Mouse (Mus musculus) midbrain, embryonic 10.5 days (tissue): Measurements from ENCODE around the gene Myo18b. TPM values are rescaled to one million over a fixed set of nuclear protein-coding genes. Genes with fewer than 3 reads are reported as not detected.

ENCODE experiments used
- DNase-seq: peaks from one replicate; pipeline ENCODE4 v3.0.0-alpha.2; 2017; ENCODE audit warnings: low spot score
- H3K27ac ChIP-seq: fragments of 300-500 bp; sonication (generic); replicated peaks from 2 replicates; pipeline ENCODE4 v1.5.1; 2016; ENCODE audit warnings: mild to moderate bottlenecking
- H3K27me3 ChIP-seq: fragments of 300-500 bp; sonication (generic); 2 replicates; pipeline ENCODE4 v1.6.1; 2016; ENCODE audit warnings: low read depth, mild to moderate bottlenecking; ENCODE audit not compliant: poor library complexity, severe bottlenecking
- H3K36me3 ChIP-seq: fragments of 300-500 bp; sonication (generic); 2 replicates; pipeline ENCODE4 v1.6.1; 2016; ENCODE audit warnings: mild to moderate bottlenecking, moderate library complexity
- H3K4me1 ChIP-seq: fragments of 300-500 bp; sonication (generic); 2 replicates; pipeline ENCODE4 v1.6.1; 2016
- H3K4me3 ChIP-seq: fragments of 300-500 bp; sonication (generic); 2 replicates; pipeline ENCODE4 v1.5.1; 2016; ENCODE audit warnings: mild to moderate bottlenecking, moderate library complexity
- H3K9me3 ChIP-seq: fragments of 300-500 bp; sonication (generic); replicated peaks from 2 replicates; pipeline ENCODE4 v1.6.1; 2016; ENCODE audit warnings: mild to moderate bottlenecking
- WGBS: fragments of 180-500 bp; shearing (Covaris S2); methylation state at CpG from one replicate; pipeline ENCODE4 v1.1.7; 2016; 5-methylcytosine and 5-hydroxymethylcytosine counted together
- polyA plus RNA-seq: library from polyadenylated mRNA; unstranded; fragments of >200 nt; fragmentation: Nextera tagmentation; extraction: Ambion mirVana; gene quantifications from 2 replicates; pipeline ENCODE4 v1.2.1, GENCODE M21; 2016

The Myo18b gene
- polyA plus RNA-seq, 1 experiment from 2014 or later = 0.63 TPM

DNA sequence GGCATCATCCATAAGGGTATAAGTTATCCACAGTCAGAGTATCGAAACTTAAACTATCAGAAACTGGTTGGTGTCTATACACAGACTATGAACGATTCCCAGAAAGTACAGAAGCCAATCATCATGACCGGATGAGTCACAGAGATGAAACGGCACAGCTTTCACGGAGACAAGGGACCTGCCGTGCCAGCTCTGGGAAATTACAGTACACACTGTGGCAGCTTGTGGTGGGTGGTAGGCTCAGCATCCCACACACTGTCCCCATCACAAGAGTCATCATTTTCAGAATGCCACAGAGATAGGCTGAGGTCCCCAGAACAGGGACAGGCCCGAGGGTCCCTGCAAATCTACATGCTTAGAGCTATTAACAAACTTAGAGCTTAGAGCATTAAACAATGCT lies 114.4 kb downstream of the Myo18b start:
- Histone ChIP-seq H3K27ac (no peak overlapping the region), H3K36me3 (no peaks in the 10 kb centered on the region), H3K27me3 (peaks cover 18% of the 10 kb centered on the region; the same call in 1 of the 2 replicates), H3K4me1 (peaks cover 9% of the 10 kb centered on the region), H3K4me3 (no peak overlapping the region), H3K9me3 (no peaks in the 10 kb centered on the region)
- DNase-seq = no peak
- WGBS = 90% methylated on average over 7 of the region's 7 CpGs

DNA sequence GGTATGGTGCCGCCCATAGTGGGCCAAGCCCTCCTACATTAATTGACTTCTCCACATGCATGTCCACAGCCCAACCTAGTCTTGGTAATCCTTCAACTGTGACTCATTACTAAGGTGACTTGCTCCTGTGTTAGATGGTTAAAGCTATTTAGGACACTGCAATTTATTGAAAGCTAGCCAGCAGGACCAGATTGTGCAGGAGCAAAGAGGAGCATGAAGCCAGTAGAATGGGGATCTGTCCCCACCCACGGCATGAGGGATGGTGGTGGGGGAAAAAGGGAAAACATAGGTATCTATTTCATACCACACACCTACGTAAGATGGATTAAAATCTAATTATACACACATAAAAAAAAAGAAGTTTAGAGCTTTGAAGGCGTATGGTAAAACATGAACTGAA lies 114.9 kb downstream of the Myo18b start:
- DNase-seq = no peak

DNA sequence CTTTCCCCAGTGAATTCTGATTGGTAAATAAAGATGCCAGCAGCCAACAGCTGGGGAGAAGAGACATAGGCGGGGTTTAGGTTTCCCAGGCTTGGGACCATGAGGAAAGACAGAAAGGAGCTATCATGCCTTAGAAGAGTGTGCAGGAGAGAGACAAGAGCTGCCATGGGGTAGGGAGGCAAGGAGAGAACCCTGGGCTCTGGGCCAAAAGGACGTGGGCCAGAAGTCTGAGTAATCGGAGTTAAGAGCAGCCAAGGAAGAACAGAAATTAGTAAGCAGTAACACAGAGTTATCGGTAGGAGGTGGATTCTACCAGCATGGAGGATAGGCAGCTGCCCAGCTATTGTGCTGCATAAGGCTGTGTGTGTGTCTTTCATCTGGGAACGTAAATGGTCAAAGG lies 115.8 kb downstream of the Myo18b start:
- Histone ChIP-seq H3K27me3 (peaks cover 18% of the 10 kb centered on the region; the same call in 1 of the 2 replicates), H3K4me3 (no peak overlapping the region), H3K27ac (no peak overlapping the region), H3K9me3 (no peaks in the 10 kb centered on the region), H3K36me3 (no peaks in the 10 kb centered on the region), H3K4me1 (peaks cover 11% of the 10 kb centered on the region)
- 94% methylated on average over 5 of the region's 5 CpGs for WGBS
- no peak for DNase-seq

More for the DNA sequence above, 114.9 kb downstream of the Myo18b start:
- Histone ChIP-seq H3K27me3 (peaks cover 18% of the 10 kb centered on the region; the same call in 1 of the 2 replicates), H3K27ac (no peak overlapping the region), H3K9me3 (no peaks in the 10 kb centered on the region), H3K4me1 (peaks cover 11% of the 10 kb centered on the region), H3K36me3 (no peaks in the 10 kb centered on the region), H3K4me3 (no peak overlapping the region)
- 90% methylated on average over 4 of the region's 4 CpGs for WGBS

GRCm38 (mm10) chr5:112776781-112777405 lies 119.3 kb downstream of the Myo18b start:
- H3K27me3 ChIP-seq = peaks cover 21% of the 10 kb centered on the region
- peaks cover 30% of the 10 kb centered on the region for H3K4me1 ChIP-seq
- DNase-seq = no peak
- 71% methylated on average over 15 of the region's 15 CpGs for WGBS
- no peak overlapping the region for H3K4me3 ChIP-seq
- H3K36me3 ChIP-seq = no peaks in the 10 kb centered on the region
- no peak overlapping the region for H3K27ac ChIP-seq
- H3K9me3 ChIP-seq = no peaks in the 10 kb centered on the region; the same call in 1 of the 2 replicates

GRCm38 (mm10) chr5:112773429-112773828 lies 122.7 kb downstream of the Myo18b start:
- 26% methylated on average over 4 of the region's 4 CpGs for WGBS
- DNase-seq = peak; percentile 47

DNA sequence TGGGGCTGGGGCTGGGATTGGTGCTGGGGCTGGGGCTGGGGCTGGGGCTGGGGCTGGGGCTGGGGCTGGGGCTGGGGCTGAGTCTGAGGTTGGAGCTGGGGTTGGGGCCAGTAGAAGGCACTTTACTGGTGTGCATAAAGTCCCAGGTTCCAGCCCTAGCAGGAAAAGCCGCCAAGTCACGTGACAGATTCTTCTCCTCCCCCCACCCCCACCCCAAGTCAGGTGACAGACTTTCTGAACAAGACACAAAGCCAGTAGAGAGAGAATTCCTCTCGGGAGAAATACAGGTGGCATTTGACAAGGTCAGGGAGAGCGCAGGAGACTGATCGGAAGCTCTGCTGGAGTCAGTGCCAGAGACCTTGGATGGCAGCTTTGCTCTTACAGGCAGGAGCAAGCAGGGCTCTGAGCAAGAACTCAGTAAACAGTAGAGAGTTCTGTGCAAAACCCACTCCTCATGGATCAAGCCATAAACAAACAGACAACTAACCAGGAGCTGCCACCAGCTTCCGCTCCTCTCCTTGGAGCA lies 124.7 kb downstream of the Myo18b start:
- DNase-seq = no peak
- Histone ChIP-seq H3K4me3 (no peak overlapping the region), H3K4me1 (peaks cover 51% of the 10 kb centered on the region), H3K9me3 (no peaks in the 10 kb centered on the region; the same call in 1 of the 2 replicates), H3K27ac (peak overlapping the region; percentile 61), H3K27me3 (peaks cover 18% of the 10 kb centered on the region), H3K36me3 (no peaks in the 10 kb centered on the region)
- 77% methylated on average over 6 of the region's 6 CpGs for WGBS

More at GRCm38 (mm10) chr5:112773429-112773828, 122.7 kb downstream of the Myo18b start:
- H3K27me3 ChIP-seq = peaks cover 29% of the 10 kb centered on the region
- no peak overlapping the region for H3K4me3 ChIP-seq
- H3K9me3 ChIP-seq = no peaks in the 10 kb centered on the region; the same call in 1 of the 2 replicates
- H3K27ac ChIP-seq = peak overlapping the region; percentile 63; the same call in 1 of the 2 replicates
- peaks cover 57% of the 10 kb centered on the region for H3K4me1 ChIP-seq
- no peaks in the 10 kb centered on the region for H3K36me3 ChIP-seq

DNA sequence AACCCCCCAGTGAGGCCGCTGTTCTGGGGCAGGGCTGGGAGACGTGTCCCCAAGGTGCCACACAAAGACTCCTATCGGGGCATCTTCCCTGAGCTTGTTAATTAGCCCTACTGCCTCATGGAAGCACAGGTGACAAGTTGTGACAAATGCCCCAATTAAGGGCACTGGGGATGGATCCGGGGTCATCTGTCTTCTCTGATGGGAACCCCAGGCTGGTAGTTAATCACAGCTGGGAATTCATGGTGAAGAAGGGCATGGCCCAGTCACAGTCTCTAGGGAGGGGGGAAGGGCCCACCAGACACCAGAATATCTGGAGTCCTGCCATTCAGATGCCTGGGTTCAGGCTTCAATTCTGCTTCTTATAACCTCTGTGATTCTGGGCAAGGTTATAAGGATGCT lies 126.4 kb downstream of the Myo18b start:
- peaks cover 51% of the 10 kb centered on the region for H3K4me1 ChIP-seq
- no peaks in the 10 kb centered on the region for H3K36me3 ChIP-seq
- peaks cover 18% of the 10 kb centered on the region; the same call in 1 of the 2 replicates for H3K27me3 ChIP-seq
- DNase-seq = no peak
- WGBS = 58% methylated on average over 4 of the region's 4 CpGs
- no peak overlapping the region for H3K27ac ChIP-seq
- no peaks in the 10 kb centered on the region for H3K9me3 ChIP-seq
- no peak overlapping the region for H3K4me3 ChIP-seq

DNA sequence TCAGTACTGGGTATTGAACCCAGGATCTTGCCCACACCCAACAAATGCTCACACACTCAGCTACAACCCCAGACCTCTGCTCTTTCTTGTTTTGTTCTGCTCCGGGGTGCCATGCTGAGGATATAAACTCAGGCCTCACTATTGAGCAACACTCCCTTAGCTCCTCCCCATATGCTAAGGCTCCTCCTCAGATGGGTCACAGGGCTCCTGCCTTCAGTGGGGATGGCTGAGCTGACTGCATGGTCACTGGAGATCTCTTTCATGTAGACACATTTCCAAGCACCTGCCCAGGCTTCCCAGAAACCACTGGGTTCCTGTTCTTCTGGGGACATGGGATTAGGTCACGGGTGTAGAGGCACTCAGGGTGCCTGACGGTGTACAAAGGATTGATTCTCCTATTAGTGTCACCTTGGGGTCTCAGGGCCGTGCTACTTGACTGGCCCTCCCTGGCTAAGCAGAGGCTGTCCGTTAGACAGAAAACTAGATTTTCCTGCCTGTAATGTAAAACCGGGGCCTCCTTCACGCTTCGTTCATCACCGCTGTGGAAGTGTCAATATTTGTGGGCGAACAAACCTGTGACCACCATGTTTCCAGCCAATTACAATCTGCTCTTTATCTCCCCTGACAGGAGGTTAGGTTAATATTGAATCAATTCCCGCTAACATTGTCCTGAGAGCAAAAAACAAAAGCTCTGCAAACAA lies 127.0 kb downstream of the Myo18b start:
- Histone ChIP-seq H3K4me1 (peaks cover 51% of the 10 kb centered on the region), H3K27me3 (peaks cover 18% of the 10 kb centered on the region; the same call in 1 of the 2 replicates), H3K4me3 (no peak overlapping the region), H3K36me3 (no peaks in the 10 kb centered on the region), H3K9me3 (no peaks in the 10 kb centered on the region), H3K27ac (no peak overlapping the region; the same call in 1 of the 2 replicates)
- WGBS = 73% methylated on average over 11 of the region's 11 CpGs
- no peak for DNase-seq

- no peaks in the 10 kb centered on the region for H3K36me3 ChIP-seq
- WGBS = 96% methylated on average over 5 of the region's 5 CpGs
- no peak overlapping the region for H3K4me3 ChIP-seq
- no peaks in the 10 kb centered on the region for H3K9me3 ChIP-seq
- no peak overlapping the region for H3K27ac ChIP-seq
- H3K27me3 ChIP-seq = peaks cover 18% of the 10 kb centered on the region; the same call in 1 of the 2 replicates
- no peak for DNase-seq
- H3K4me1 ChIP-seq = peaks cover 48% of the 10 kb centered on the region
These were observed 127.6 kb downstream of the Myo18b start for GRCm38 (mm10) chr5:112768556-112768955.

- Histone ChIP-seq H3K4me1 (no peaks in the 10 kb centered on the region), H3K9me3 (no peaks in the 10 kb centered on the region), H3K4me3 (no peak overlapping the region), H3K27ac (no peak overlapping the region), H3K27me3 (no peaks in the 10 kb centered on the region), H3K36me3 (no peaks in the 10 kb centered on the region)
- 87% methylated on average over 3 of the region's 3 CpGs for WGBS
- DNase-seq = no peak
These were observed 134.6 kb downstream of the Myo18b start for GRCm38 (mm10) chr5:112761415-112762075.

DNA sequence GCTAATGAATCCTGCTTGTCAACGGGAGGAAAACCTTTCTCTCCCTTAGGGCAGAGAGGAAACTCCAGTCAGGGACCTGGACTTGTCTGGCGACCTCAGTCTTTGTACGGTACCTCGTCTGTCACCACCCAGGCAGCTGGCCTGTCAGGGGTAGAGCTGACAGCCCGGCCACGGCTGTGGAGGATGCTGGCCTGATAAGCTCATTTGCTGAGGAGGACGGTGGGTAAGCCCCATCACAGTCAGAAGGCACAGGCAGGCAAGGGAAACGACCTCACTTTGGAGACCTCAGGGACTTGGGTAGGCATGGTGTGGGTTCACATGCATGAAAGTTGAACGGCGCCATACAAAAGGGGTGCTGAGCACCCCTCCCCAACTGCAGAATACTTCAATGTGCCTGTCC lies 140.6 kb downstream of the Myo18b start:
- Histone ChIP-seq H3K4me3 (no peak overlapping the region), H3K4me1 (peaks cover 10% of the 10 kb centered on the region), H3K9me3 (no peaks in the 10 kb centered on the region), H3K27me3 (no peaks in the 10 kb centered on the region), H3K36me3 (no peaks in the 10 kb centered on the region), H3K27ac (peak overlapping the region; percentile 33; the same call in 1 of the 2 replicates)
- 54% methylated on average over 10 of the region's 10 CpGs for WGBS
- DNase-seq = no peak

DNA sequence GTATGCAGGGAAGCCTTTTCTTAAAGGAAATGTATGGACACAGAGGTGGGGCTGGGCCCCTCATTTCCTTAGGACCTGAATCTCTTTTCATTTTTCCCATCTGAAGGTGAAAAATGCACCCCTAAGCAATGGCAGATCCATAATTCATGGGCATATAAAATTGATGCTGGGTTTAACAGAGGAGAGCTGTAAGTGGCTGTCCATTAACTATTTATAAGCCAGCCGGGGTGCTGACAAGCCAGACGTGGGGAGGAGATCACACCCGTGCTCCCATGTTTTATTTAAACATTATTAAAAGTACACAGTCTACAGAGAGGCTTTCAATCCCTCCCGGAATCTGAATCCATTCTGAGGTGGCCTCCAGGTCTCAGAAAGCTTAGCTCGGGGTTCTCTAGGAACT lies 146.5 kb downstream of the Myo18b start:
- peaks cover 13% of the 10 kb centered on the region for H3K4me1 ChIP-seq
- DNase-seq = no peak
- 0 out of 2 replicates have a peak, but pooled peaks cover 4% of the 10 kb centered on the region for H3K9me3 ChIP-seq
- H3K36me3 ChIP-seq = no peaks in the 10 kb centered on the region
- H3K27me3 ChIP-seq = no peaks in the 10 kb centered on the region
- WGBS = 76% methylated on average over 5 of the region's 5 CpGs
- no peak overlapping the region for H3K4me3 ChIP-seq
- H3K27ac ChIP-seq = no peak overlapping the region
